Mouse (Mus musculus): ENCODE data around the gene Dhh. TPM values are rescaled to one million over a fixed set of nuclear protein-coding genes. Genes with fewer than 3 reads are reported as not detected.
A peak's percentile ranks its signal among the peaks of the same experiment; 100 is the strongest.

The Dhh gene
- 0.36 and 0.57 TPM in 2 replicates for polyA plus RNA-seq (2014; fragmentation: Nextera tagmentation; extraction: Ambion mirVana)

GRCm38 (mm10) chr15:98897928-98898800 is at the start of gene Dhh:
Dhh (minus strand) TSS chr15:98898540.
- ATAC-seq (ENCODE audit: low FRiP score, low TSS enrichment): no peak
- H3K9ac ChIP-seq (replicated peaks; ENCODE audit: low read length): no peak within 1 kb of the TSS
- peak; percentile 31 for DNase-seq
- no peaks in the 10 kb centered on the region for H3K9me3 ChIP-seq (ENCODE audit: control insufficient read depth, low read length)
- WGBS: under 1% methylated on average over 41 of the region's 41 CpGs
- H3K27me3 ChIP-seq (ENCODE audit: control insufficient read depth, insufficient read depth, low read length): peaks cover 63% of the 10 kb centered on the region
- peak within 1 kb of the TSS; percentile 12; the same call in 1 of the 2 replicates for H3K4me3 ChIP-seq (replicated peaks; ENCODE audit: low read depth, low read length)
- H3K4me1 ChIP-seq (ENCODE audit: control insufficient read depth, insufficient read depth, low read length): peaks cover 25% of the 10 kb centered on the region
- peaks cover 6% of the 10 kb centered on the region for H3K36me3 ChIP-seq (ENCODE audit: control insufficient read depth, insufficient read depth, low read length)
- peak within 1 kb of the TSS; percentile 35 for H3K4me2 ChIP-seq (ENCODE audit: low read length)
- H3K27ac ChIP-seq (replicated peaks; ENCODE audit: low read depth, low read length): no peak within 1 kb of the TSS

DNA sequence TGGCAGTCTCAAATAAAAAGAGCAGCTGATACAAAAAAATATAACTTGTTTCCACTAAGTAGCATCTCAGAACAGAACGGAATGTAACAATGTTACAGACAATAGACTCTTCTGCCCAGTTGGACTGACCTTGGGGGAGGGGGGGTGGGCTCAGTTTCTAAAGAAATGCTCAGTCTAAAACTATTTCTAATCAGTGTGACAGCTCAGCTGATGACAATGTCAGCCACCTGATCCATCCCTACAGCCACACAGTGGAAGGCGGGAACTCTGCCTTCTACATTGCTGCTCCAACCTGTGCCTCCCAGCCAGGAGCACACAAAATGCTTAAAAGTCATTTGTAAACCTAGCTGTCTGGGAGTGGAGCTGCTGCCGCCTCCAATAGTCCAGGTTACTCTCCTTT is 49.5 kb upstream of the Dhh start:
- H3K27me3 ChIP-seq (ENCODE audit: control insufficient read depth, insufficient read depth, low read length): no peaks in the 10 kb centered on the region
- peak overlapping the region; percentile 72 for H3K27ac ChIP-seq (replicated peaks; ENCODE audit: low read depth, low read length)
- H3K4me3 ChIP-seq (replicated peaks; ENCODE audit: low read depth, low read length): peak overlapping the region; percentile 34
- ATAC-seq (ENCODE audit: low FRiP score, low TSS enrichment): 0 out of 2 replicates have a peak, but pooled peaks have one; percentile 16
- DNase-seq: peak; percentile 38
- H3K4me1 ChIP-seq (ENCODE audit: control insufficient read depth, insufficient read depth, low read length): peaks cover 12% of the 10 kb centered on the region
- 19% methylated on average over 3 of the region's 3 CpGs for WGBS
- H3K4me2 ChIP-seq (ENCODE audit: low read length): peak overlapping the region; percentile 83
- H3K9ac ChIP-seq (replicated peaks; ENCODE audit: low read length): peak overlapping the region; percentile 68
- peaks cover 17% of the 10 kb centered on the region for H3K36me3 ChIP-seq (ENCODE audit: control insufficient read depth, insufficient read depth, low read length)
- H3K9me3 ChIP-seq (ENCODE audit: control insufficient read depth, low read length): no peaks in the 10 kb centered on the region

DNA sequence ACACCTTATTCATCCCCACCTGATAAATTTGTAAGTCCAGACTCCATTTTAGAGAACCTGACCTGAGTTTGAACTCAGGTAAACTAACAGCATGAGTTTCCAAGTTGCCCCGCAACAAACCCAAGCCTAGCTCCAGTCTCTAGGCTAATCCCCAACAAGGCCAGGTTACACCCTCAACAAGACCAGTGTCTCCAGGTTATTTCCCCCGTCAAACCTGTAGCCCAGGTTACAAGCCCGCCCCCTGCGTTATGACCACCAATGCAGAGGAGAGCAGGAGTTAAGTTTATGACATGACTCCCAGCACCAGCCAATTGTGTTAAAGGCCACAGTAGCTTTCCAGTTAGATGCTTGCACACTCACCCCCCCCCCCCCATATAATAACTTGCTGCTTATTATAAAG is 44.8 kb upstream of the Dhh start:
- H3K9ac ChIP-seq (replicated peaks; ENCODE audit: low read length): no peak overlapping the region
- WGBS: 88% methylated on average over 4 of the region's 4 CpGs

GRCm38 (mm10) chr15:98942081-98942480 is 43.7 kb upstream of the Dhh start:
- Histone ChIP-seq H3K4me3 (replicated peaks; ENCODE audit: low read depth, low read length) (no peak overlapping the region), H3K4me2 (ENCODE audit: low read length) (no peak overlapping the region), H3K9me3 (ENCODE audit: control insufficient read depth, low read length) (no peaks in the 10 kb centered on the region), H3K4me1 (ENCODE audit: control insufficient read depth, insufficient read depth, low read length) (no peaks in the 10 kb centered on the region), H3K36me3 (ENCODE audit: control insufficient read depth, insufficient read depth, low read length) (no peaks in the 10 kb centered on the region), H3K9ac (replicated peaks; ENCODE audit: low read length) (no peak overlapping the region), H3K27ac (replicated peaks; ENCODE audit: low read depth, low read length) (no peak overlapping the region), H3K27me3 (ENCODE audit: control insufficient read depth, insufficient read depth, low read length) (no peaks in the 10 kb centered on the region)
- DNase-seq (peak; percentile 41), ATAC-seq (ENCODE audit: low FRiP score, low TSS enrichment) (no peak)
- WGBS: 77% methylated on average over 4 of the region's 4 CpGs

More for the DNA sequence above, 44.8 kb upstream of the Dhh start:
- no peak overlapping the region for H3K27ac ChIP-seq (replicated peaks; ENCODE audit: low read depth, low read length)
- H3K9me3 ChIP-seq (ENCODE audit: control insufficient read depth, low read length): no peaks in the 10 kb centered on the region
- no peak overlapping the region for H3K4me2 ChIP-seq (ENCODE audit: low read length)
- H3K36me3 ChIP-seq (ENCODE audit: control insufficient read depth, insufficient read depth, low read length): no peaks in the 10 kb centered on the region
- no peak for ATAC-seq (ENCODE audit: low FRiP score, low TSS enrichment)
- H3K27me3 ChIP-seq (ENCODE audit: control insufficient read depth, insufficient read depth, low read length): no peaks in the 10 kb centered on the region
- DNase-seq: no peak
- peaks cover 8% of the 10 kb centered on the region for H3K4me1 ChIP-seq (ENCODE audit: control insufficient read depth, insufficient read depth, low read length)
- H3K4me3 ChIP-seq (replicated peaks; ENCODE audit: low read depth, low read length): no peak overlapping the region

GRCm38 (mm10) chr15:98941539-98941938 is 43.2 kb upstream of the Dhh start:
- Histone ChIP-seq H3K27me3 (ENCODE audit: control insufficient read depth, insufficient read depth, low read length) (no peaks in the 10 kb centered on the region), H3K36me3 (ENCODE audit: control insufficient read depth, insufficient read depth, low read length) (no peaks in the 10 kb centered on the region), H3K4me3 (replicated peaks; ENCODE audit: low read depth, low read length) (no peak overlapping the region), H3K9me3 (ENCODE audit: control insufficient read depth, low read length) (no peaks in the 10 kb centered on the region), H3K4me2 (ENCODE audit: low read length) (no peak overlapping the region), H3K4me1 (ENCODE audit: control insufficient read depth, insufficient read depth, low read length) (no peaks in the 10 kb centered on the region), H3K9ac (replicated peaks; ENCODE audit: low read length) (no peak overlapping the region), H3K27ac (replicated peaks; ENCODE audit: low read depth, low read length) (no peak overlapping the region)
- DNase-seq: no peak
- ATAC-seq (ENCODE audit: low FRiP score, low TSS enrichment): no peak
- WGBS: 88% methylated on average over 2 of the region's 2 CpGs

DNA sequence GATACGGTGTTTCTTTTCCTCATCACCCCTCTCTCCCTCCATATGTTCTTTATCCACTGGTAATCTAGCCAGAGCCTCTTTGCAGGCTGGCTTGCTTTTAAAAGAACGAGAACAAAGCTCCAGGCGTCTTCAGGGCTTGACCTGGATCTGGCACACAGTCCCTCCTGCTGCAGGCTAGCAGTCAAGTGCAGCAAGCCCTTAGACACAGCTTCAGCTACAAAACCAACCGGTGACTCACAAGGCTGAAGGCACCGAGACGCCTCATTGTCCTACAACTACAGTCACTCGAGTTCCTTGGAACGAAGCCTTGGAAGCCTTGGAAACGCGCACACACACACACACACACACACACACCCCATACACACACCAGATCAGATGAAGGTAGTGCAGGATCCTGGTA is 42.5 kb upstream of the Dhh start:
- H3K27me3 ChIP-seq (ENCODE audit: control insufficient read depth, insufficient read depth, low read length): no peaks in the 10 kb centered on the region
- H3K27ac ChIP-seq (replicated peaks; ENCODE audit: low read depth, low read length): no peak overlapping the region
- no peaks in the 10 kb centered on the region for H3K36me3 ChIP-seq (ENCODE audit: control insufficient read depth, insufficient read depth, low read length)
- H3K9ac ChIP-seq (replicated peaks; ENCODE audit: low read length): no peak overlapping the region
- H3K4me1 ChIP-seq (ENCODE audit: control insufficient read depth, insufficient read depth, low read length): no peaks in the 10 kb centered on the region
- 57% methylated on average over 10 of the region's 10 CpGs for WGBS
- no peak overlapping the region for H3K4me2 ChIP-seq (ENCODE audit: low read length)
- no peaks in the 10 kb centered on the region for H3K9me3 ChIP-seq (ENCODE audit: control insufficient read depth, low read length)
- ATAC-seq (ENCODE audit: low FRiP score, low TSS enrichment) (no peak), DNase-seq (peak; percentile 23)
- no peak overlapping the region for H3K4me3 ChIP-seq (replicated peaks; ENCODE audit: low read depth, low read length)

DNA sequence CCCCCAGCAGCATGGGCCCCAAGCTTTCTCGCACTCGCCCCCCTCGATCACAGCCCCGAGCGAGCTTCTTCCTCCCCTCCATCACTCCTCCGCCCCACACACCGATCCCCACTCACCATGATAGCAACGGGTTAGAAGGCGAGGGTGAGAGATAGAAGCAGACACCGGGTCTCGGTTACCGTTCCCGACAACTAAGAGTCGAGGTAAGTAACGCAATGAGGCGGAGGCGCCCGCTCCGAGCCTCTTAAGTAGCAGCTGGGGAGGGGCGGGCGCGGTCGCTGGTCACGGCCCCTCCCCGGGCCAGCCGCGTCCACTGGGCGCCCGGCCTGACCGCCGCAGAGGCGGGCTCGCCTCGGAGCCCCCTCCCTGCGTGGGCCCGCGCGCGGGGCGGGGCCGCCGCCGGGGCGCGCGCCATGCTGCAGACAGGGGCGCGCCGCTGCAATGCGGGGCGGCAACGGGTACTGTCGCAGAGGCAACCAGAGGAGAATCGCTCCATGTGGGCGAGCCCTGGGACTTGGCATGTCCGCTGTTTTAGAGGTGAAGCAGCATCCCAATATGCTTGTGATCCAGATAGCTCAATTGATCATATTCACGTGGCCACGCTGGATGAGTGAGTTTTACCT is 36.0 kb upstream of the Dhh start, which contains the start of gene Tuba1b:
Gene Tuba1b (minus strand): TSS at position 349 of the 623 bp plus-strand sequence.
- under 1% methylated on average over 58 of the region's 58 CpGs for WGBS

DNA sequence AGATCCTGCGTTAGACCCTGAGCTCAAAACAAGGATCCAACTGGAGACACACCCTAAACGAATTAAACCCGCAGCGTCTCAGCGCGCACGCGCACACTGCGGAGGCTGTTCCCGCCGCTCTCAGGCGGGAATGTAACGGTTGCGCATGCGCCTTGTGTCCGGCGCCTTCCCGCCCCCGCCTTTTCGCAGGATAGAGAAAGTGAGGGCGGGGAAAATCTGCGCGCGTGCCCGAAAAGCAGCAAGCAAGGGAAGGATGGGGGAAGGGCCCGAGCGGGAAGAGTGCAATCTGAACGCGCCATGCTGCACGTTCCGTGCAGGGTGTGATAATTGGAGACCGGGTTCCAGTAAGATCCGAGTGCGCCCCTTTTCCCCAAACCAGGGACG is 35.5 kb upstream of the Dhh start:
- Histone ChIP-seq H3K36me3 (ENCODE audit: control insufficient read depth, insufficient read depth, low read length) (peaks cover 18% of the 10 kb centered on the region), H3K27ac (replicated peaks; ENCODE audit: low read depth, low read length) (peak overlapping the region; percentile 98), H3K4me1 (ENCODE audit: control insufficient read depth, insufficient read depth, low read length) (peaks cover 15% of the 10 kb centered on the region), H3K4me3 (replicated peaks; ENCODE audit: low read depth, low read length) (peak overlapping the region; percentile 73), H3K27me3 (ENCODE audit: control insufficient read depth, insufficient read depth, low read length) (no peaks in the 10 kb centered on the region), H3K9me3 (ENCODE audit: control insufficient read depth, low read length) (no peaks in the 10 kb centered on the region), H3K4me2 (ENCODE audit: low read length) (peak overlapping the region; percentile 86), H3K9ac (replicated peaks; ENCODE audit: low read length) (peak overlapping the region; percentile 84)
- ATAC-seq (ENCODE audit: low FRiP score, low TSS enrichment) (peak; percentile 87), DNase-seq (peak; percentile 100)
- WGBS: under 1% methylated on average over 35 of the region's 35 CpGs

More for the DNA sequence above, 36.0 kb upstream of the Dhh start, which contains the start of gene Tuba1b:
- H3K4me2 ChIP-seq (ENCODE audit: low read length): peak within 1 kb of the TSS; percentile 86
- peak within 1 kb of the TSS; percentile 98 for H3K27ac ChIP-seq (replicated peaks; ENCODE audit: low read depth, low read length)
- H3K9ac ChIP-seq (replicated peaks; ENCODE audit: low read length): peak within 1 kb of the TSS; percentile 84
- peaks cover 14% of the 10 kb centered on the region; the same call in 1 of the 2 replicates for H3K4me1 ChIP-seq (ENCODE audit: control insufficient read depth, insufficient read depth, low read length)
- peak; percentile 95 for ATAC-seq (ENCODE audit: low FRiP score, low TSS enrichment)
- H3K27me3 ChIP-seq (ENCODE audit: control insufficient read depth, insufficient read depth, low read length): no peaks in the 10 kb centered on the region
- DNase-seq: peak; percentile 97
- no peaks in the 10 kb centered on the region for H3K9me3 ChIP-seq (ENCODE audit: control insufficient read depth, low read length)
- peaks cover 18% of the 10 kb centered on the region for H3K36me3 ChIP-seq (ENCODE audit: control insufficient read depth, insufficient read depth, low read length)
- peak within 1 kb of the TSS; percentile 73 for H3K4me3 ChIP-seq (replicated peaks; ENCODE audit: low read depth, low read length)

Measured in midbrain, embryonic 14.5 days (tissue).